Mouse (Mus musculus): ENCODE data around the gene Stt3b. TPM values are rescaled to one million over a fixed set of nuclear protein-coding genes. Genes with fewer than 3 reads are reported as not detected.

The Stt3b gene
- polyA plus RNA-seq, 1 experiment = 50.5 TPM

DNA sequence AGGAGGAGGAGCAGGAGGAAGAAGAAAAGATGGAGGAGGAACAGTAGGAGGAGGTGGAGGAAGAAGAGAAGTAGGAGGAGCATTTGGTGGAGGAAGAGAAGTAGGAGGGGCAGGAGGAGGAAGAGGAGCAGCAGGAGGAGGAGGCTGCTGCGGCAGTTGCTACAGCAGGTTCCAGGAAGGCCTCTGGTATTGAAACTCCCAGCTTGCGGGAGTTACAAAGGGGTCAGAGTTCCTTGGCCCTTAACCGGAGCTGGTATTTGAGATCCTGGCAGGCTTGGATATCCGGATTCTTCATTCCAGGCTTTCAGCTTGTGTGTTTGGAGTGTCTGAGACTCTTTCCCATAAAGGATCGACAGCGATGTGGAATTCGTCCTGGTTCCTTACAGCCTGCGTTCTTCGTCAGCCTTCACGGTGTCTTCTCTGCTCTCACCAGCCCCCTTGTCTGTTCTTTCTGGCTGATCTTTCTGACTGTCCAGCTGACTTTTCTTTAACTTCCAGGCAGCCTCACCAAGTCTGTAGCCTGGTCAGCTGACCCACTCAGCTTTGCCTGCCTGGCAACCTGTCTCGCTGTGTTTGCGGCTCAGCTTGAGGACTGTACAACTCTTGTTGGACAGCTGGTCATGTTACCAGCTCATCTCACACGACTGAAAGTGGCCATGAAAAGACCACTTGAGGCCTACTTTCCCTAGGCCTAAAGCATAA lies 15.8 kb upstream of the Stt3b start:
- H3K79me2 ChIP-seq (ENCODE audit: control insufficient read depth, insufficient read depth) = no peaks in the 10 kb centered on the region
- TF ChIP-seq CTCF (IDR thresholded peaks at IDR 0.05; ENCODE audit: control insufficient read depth, insufficient read depth, insufficient read length) = no peak
- TF ChIP-seq MAX (IDR thresholded peaks at IDR 0.05) = no peak
- TF ChIP-seq FOSL1 (IDR thresholded peaks at IDR 0.05; ENCODE audit: insufficient read depth, low read length, poor library complexity, severe bottlenecking) = no peak
- TF ChIP-seq MYOG (IDR thresholded peaks at IDR 0.05; ENCODE audit: control insufficient read depth, extremely low read depth, insufficient read length) = no peak
- no peak for TF ChIP-seq MYOD1 (IDR thresholded peaks at IDR 0.05; ENCODE audit: control insufficient read depth, insufficient read length, low read depth)
- no peak for TF ChIP-seq USF1 (IDR thresholded peaks at IDR 0.05; ENCODE audit: low read depth)
- TF ChIP-seq CEBPB (IDR thresholded peaks at IDR 0.05; ENCODE audit: low read depth) = no peak
- H3ac ChIP-seq (ENCODE audit: control insufficient read depth, insufficient read length, low read depth) = no peak overlapping the region
- H3K36me3 ChIP-seq (ENCODE audit: control insufficient read depth, insufficient read depth) = no peaks in the 10 kb centered on the region
- H3K79me3 ChIP-seq (ENCODE audit: low read depth) = no peaks in the 10 kb centered on the region
- H3K27me3 ChIP-seq (ENCODE audit: control insufficient read depth, insufficient read depth, insufficient read length) = no peaks in the 10 kb centered on the region
- H3K4me3 ChIP-seq (ENCODE audit: insufficient read depth, poor library complexity, severe bottlenecking) = no peak overlapping the region

DNA sequence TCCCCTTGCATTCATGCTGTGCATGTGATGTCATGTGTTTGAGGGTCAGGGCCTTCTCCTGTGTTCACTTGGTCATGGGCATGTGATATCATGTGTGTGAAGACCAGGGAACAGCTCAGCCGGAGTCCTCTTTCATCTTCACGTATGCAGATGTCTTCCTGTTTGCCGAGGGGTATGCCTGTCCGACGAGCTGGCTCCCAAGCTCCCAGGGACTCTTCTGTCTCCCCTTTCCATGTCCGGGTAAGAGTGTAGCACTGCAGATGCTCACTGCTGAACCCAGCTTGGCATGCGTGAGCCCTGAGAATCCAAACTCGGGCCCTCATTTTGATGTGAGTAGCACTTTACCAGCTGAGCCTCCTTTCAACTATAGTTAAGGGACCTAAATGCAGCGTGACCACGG lies 13.4 kb upstream of the Stt3b start:
- H3K79me2 ChIP-seq (ENCODE audit: control insufficient read depth, insufficient read depth) = no peaks in the 10 kb centered on the region
- no peak overlapping the region for H3ac ChIP-seq (ENCODE audit: control insufficient read depth, insufficient read length, low read depth)
- no peaks in the 10 kb centered on the region for H3K79me3 ChIP-seq (ENCODE audit: low read depth)
- no peaks in the 10 kb centered on the region for H3K27me3 ChIP-seq (ENCODE audit: control insufficient read depth, insufficient read depth, insufficient read length)
- no peak overlapping the region for H3K4me3 ChIP-seq (ENCODE audit: insufficient read depth, poor library complexity, severe bottlenecking)
- TF ChIP-seq MYOG (IDR thresholded peaks at IDR 0.05; ENCODE audit: control insufficient read depth, extremely low read depth, insufficient read length) (no peak), CEBPB (IDR thresholded peaks at IDR 0.05; ENCODE audit: low read depth) (no peak), MAX (IDR thresholded peaks at IDR 0.05) (no peak), CTCF (IDR thresholded peaks at IDR 0.05; ENCODE audit: control insufficient read depth, insufficient read depth, insufficient read length) (no peak), FOSL1 (IDR thresholded peaks at IDR 0.05; ENCODE audit: insufficient read depth, low read length, poor library complexity, severe bottlenecking) (no peak), USF1 (IDR thresholded peaks at IDR 0.05; ENCODE audit: low read depth) (no peak), MYOD1 (IDR thresholded peaks at IDR 0.05; ENCODE audit: control insufficient read depth, insufficient read length, low read depth) (no peak)
- H3K36me3 ChIP-seq (ENCODE audit: control insufficient read depth, insufficient read depth) = no peaks in the 10 kb centered on the region

DNA sequence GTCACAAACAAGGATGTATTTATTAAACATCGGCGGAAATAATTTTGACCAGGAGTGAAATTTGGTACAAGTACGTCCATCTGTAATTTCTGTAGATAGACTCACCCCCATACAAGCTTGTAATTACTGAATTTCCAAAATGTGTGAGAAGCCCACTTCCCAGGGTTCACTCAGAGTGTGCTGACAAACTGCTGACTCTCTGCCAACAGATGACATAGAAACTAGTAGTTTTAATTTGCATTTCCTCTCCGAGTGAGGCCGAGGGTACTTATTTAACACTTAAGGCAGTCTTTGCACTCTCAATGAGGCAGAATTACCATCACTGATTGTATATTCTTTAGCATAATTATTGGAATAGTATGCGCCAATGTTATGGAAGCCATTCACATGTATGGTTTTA lies 12.2 kb upstream of the Stt3b start:
- no peak for TF ChIP-seq MAX (IDR thresholded peaks at IDR 0.05)
- TF ChIP-seq CEBPB (IDR thresholded peaks at IDR 0.05; ENCODE audit: low read depth) = no peak
- TF ChIP-seq USF1 (IDR thresholded peaks at IDR 0.05; ENCODE audit: low read depth) = no peak
- H3K79me3 ChIP-seq (ENCODE audit: low read depth) = no peaks in the 10 kb centered on the region
- no peaks in the 10 kb centered on the region for H3K36me3 ChIP-seq (ENCODE audit: control insufficient read depth, insufficient read depth)
- no peak overlapping the region for H3K4me3 ChIP-seq (ENCODE audit: insufficient read depth, poor library complexity, severe bottlenecking)
- no peaks in the 10 kb centered on the region for H3K27me3 ChIP-seq (ENCODE audit: control insufficient read depth, insufficient read depth, insufficient read length)
- H3K79me2 ChIP-seq (ENCODE audit: control insufficient read depth, insufficient read depth) = no peaks in the 10 kb centered on the region
- no peak overlapping the region for H3ac ChIP-seq (ENCODE audit: control insufficient read depth, insufficient read length, low read depth)

DNA sequence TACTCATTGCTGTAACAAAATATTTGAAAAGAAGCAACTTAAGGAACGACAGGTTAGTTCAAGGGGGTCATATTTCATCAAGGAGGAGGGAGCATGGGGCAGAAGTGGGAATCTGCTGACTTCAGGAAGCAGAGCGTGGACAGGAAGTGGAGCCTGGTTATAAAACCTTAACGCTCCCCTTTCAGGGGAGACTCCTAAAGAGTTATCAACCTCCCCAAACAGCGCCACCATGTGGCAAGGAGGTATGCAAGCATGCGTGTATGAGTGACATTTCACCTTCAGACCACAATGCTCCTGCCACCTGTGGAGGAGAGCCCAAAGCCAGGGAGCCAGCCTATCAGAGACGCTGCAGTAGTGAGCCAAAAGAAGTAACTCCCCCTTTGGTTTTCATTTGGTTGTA lies 10.8 kb upstream of the Stt3b start:
- Histone ChIP-seq H3K36me3 (ENCODE audit: control insufficient read depth, insufficient read depth) (no peaks in the 10 kb centered on the region), H3K79me2 (ENCODE audit: control insufficient read depth, insufficient read depth) (no peaks in the 10 kb centered on the region), H3K79me3 (ENCODE audit: low read depth) (no peaks in the 10 kb centered on the region), H3ac (ENCODE audit: control insufficient read depth, insufficient read length, low read depth) (no peak overlapping the region), H3K4me3 (ENCODE audit: insufficient read depth, poor library complexity, severe bottlenecking) (no peak overlapping the region), H3K27me3 (ENCODE audit: control insufficient read depth, insufficient read depth, insufficient read length) (no peaks in the 10 kb centered on the region)
- no peak for TF ChIP-seq USF1 (IDR thresholded peaks at IDR 0.05; ENCODE audit: low read depth)
- no peak for TF ChIP-seq MYOG (IDR thresholded peaks at IDR 0.05; ENCODE audit: control insufficient read depth, extremely low read depth, insufficient read length)

DNA sequence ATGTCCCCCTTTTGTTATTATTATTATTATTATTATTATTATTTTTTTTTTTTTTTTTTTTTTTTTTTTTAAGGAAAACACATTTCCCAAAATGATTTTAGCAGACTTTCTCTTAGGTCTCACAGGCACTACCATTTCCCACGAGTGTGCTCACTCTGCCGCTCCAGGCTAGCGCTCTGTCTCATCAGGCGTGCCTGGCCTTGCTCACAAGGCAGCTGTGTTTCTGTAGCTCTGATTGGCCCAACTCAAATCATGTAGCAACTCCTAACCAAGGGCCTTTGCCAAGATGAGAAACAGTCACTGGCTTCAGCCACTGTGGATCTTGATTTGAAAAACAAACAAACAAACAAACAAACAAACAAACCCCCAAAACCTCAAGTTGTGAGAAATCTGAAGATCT lies 9.9 kb upstream of the Stt3b start:
- Histone ChIP-seq H3K27me3 (ENCODE audit: control insufficient read depth, insufficient read depth, insufficient read length) (no peaks in the 10 kb centered on the region), H3ac (ENCODE audit: control insufficient read depth, insufficient read length, low read depth) (no peak overlapping the region), H3K79me3 (ENCODE audit: low read depth) (no peaks in the 10 kb centered on the region), H3K4me3 (ENCODE audit: insufficient read depth, poor library complexity, severe bottlenecking) (no peak overlapping the region), H3K79me2 (ENCODE audit: control insufficient read depth, insufficient read depth) (no peaks in the 10 kb centered on the region), H3K36me3 (ENCODE audit: control insufficient read depth, insufficient read depth) (no peaks in the 10 kb centered on the region)
- TF ChIP-seq MYOD1 (IDR thresholded peaks at IDR 0.05; ENCODE audit: control insufficient read depth, insufficient read length, low read depth) (no peak), MAX (IDR thresholded peaks at IDR 0.05) (no peak), CEBPB (IDR thresholded peaks at IDR 0.05; ENCODE audit: low read depth) (no peak), MYOG (IDR thresholded peaks at IDR 0.05; ENCODE audit: control insufficient read depth, extremely low read depth, insufficient read length) (no peak), CTCF (IDR thresholded peaks at IDR 0.05; ENCODE audit: control insufficient read depth, insufficient read depth, insufficient read length) (no peak), USF1 (IDR thresholded peaks at IDR 0.05; ENCODE audit: low read depth) (no peak), FOSL1 (IDR thresholded peaks at IDR 0.05; ENCODE audit: insufficient read depth, low read length, poor library complexity, severe bottlenecking) (no peak)

DNA sequence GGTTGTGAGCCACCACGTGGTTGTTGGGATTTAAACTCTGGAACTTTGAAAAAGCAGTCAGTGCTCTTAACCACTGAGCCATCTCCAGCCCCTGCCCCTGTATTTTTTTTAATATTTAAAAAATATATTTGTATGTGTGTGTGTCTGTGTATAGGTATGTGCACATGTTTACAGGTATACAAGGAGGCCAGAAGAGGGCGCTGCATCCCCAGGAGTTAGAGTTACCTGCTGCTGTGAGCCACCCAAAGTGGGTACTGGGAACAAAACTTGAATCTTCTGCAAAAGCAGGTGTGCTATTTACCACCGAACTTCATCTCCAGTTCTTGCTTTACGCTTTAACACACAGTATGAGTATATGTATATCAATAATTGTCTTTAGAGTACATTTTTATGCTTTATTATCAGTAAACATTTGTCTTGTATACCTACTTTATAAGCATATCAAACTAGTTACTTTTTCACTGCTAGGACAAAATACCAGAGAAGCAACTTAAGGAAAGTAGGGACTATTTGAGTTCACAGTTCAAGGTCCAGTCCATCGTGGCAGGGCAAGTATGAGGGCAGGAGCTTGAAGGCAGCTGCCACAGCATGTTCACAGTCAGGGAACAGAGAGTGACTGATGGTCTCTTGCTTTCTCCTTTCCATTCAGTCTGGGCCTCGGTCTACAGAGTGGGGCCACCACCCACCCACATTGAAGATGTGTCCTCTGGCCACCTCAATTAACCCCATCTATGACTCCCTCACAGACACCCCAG lies 8.6 kb upstream of the Stt3b start:
- Histone ChIP-seq H3K79me3 (ENCODE audit: low read depth) (no peaks in the 10 kb centered on the region), H3K36me3 (ENCODE audit: control insufficient read depth, insufficient read depth) (no peaks in the 10 kb centered on the region), H3ac (ENCODE audit: control insufficient read depth, insufficient read length, low read depth) (no peak overlapping the region), H3K79me2 (ENCODE audit: control insufficient read depth, insufficient read depth) (no peaks in the 10 kb centered on the region), H3K27me3 (ENCODE audit: control insufficient read depth, insufficient read depth, insufficient read length) (no peaks in the 10 kb centered on the region), H3K4me3 (ENCODE audit: insufficient read depth, poor library complexity, severe bottlenecking) (no peak overlapping the region)
- TF ChIP-seq CTCF (IDR thresholded peaks at IDR 0.05; ENCODE audit: control insufficient read depth, insufficient read depth, insufficient read length) (no peak), MYOD1 (IDR thresholded peaks at IDR 0.05; ENCODE audit: control insufficient read depth, insufficient read length, low read depth) (no peak), FOSL1 (IDR thresholded peaks at IDR 0.05; ENCODE audit: insufficient read depth, low read length, poor library complexity, severe bottlenecking) (no peak), CEBPB (IDR thresholded peaks at IDR 0.05; ENCODE audit: low read depth) (no peak), MAX (IDR thresholded peaks at IDR 0.05) (no peak), MYOG (IDR thresholded peaks at IDR 0.05; ENCODE audit: control insufficient read depth, extremely low read depth, insufficient read length) (no peak), USF1 (IDR thresholded peaks at IDR 0.05; ENCODE audit: low read depth) (no peak)

All from C2C12 (cell line).